Mouse (Mus musculus) olfactory bulb, adult 2 months (tissue): ENCODE results near the gene Gm20431. TPM values are rescaled to one million over a fixed set of nuclear protein-coding genes. Genes with fewer than 3 reads are reported as not detected.

Experiments
- H3K27ac ChIP-seq: fragments of 200-500 bp; 2 replicates; pipeline ENCODE4 v1.5.1; 2012; ENCODE audit warnings: low read depth, low read length; ENCODE audit not compliant: insufficient read depth
- H3K4me1 ChIP-seq: fragments of 200-500 bp; 2 replicates; pipeline ENCODE4 v1.6.1; 2012; ENCODE audit warnings: low read length; ENCODE audit not compliant: control insufficient read depth, insufficient read depth
- H3K4me3 ChIP-seq: fragments of 200-500 bp; 2 replicates; pipeline ENCODE4 v1.5.1; 2012; ENCODE audit warnings: mild to moderate bottlenecking, low read depth, low read length, moderate library complexity; ENCODE audit not compliant: insufficient read depth
- CTCF ChIP-seq: fragments of 200-500 bp; IDR thresholded peaks from 2 replicates; pipeline ENCODE4 v1.5.1; 2012; ENCODE audit warnings: low read depth, mild to moderate bottlenecking, low read length, moderate library complexity; ENCODE audit not compliant: insufficient read depth
- POLR2A ChIP-seq: fragments of 200-500 bp; IDR thresholded peaks from 2 replicates; pipeline ENCODE4 v1.6.1; 2012; ENCODE audit warnings: mild to moderate bottlenecking, low read depth, low read length, moderate library complexity; ENCODE audit not compliant: insufficient read depth
- WGBS: fragments of 180-500 bp; shearing (Covaris S2); methylation state at CpG from one replicate; pipeline ENCODE4 v1.1.7; 2018; 5-methylcytosine and 5-hydroxymethylcytosine counted together
- polyA plus RNA-seq: library from polyadenylated mRNA; stranded (reverse); fragments of >200 nt; gene quantifications from 2 replicates; pipeline ENCODE4 v1.2.4, GENCODE M21; 2012; ENCODE audit warnings: low replicate concordance; ENCODE audit not compliant: missing spikeins, insufficient read depth, insufficient read length

Gm20431 gene
- polyA plus RNA-seq, 1 experiment, result not detected

DNA sequence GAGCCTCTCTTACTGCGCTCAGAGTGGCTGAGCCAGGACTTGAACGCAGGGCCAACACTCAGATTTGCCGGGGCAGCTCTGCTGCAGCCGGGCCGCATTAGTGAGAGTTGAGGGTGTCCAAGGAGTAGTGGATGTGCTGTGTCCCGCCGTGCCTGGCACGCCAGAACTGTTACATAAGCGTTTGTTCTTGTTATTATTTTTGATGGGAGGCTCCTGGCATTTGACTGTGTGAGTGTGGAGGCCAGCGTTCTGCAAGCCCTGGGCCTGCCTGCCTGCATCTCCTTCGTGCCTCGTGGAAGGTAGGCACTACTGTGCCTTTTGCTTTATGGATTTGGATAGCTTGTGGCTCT lies 29.6 kb upstream of the Gm20431 start:
- Histone ChIP-seq H3K4me1 (peaks cover 31% of the 10 kb centered on the region), H3K27ac (no peak overlapping the region), H3K4me3 (peak overlapping the region; percentile 12; the same call in 1 of the 2 replicates)
- TF ChIP-seq CTCF (no peak), POLR2A (no peak)
- WGBS, result 82% methylated on average over 12 of the region's 12 CpGs

DNA sequence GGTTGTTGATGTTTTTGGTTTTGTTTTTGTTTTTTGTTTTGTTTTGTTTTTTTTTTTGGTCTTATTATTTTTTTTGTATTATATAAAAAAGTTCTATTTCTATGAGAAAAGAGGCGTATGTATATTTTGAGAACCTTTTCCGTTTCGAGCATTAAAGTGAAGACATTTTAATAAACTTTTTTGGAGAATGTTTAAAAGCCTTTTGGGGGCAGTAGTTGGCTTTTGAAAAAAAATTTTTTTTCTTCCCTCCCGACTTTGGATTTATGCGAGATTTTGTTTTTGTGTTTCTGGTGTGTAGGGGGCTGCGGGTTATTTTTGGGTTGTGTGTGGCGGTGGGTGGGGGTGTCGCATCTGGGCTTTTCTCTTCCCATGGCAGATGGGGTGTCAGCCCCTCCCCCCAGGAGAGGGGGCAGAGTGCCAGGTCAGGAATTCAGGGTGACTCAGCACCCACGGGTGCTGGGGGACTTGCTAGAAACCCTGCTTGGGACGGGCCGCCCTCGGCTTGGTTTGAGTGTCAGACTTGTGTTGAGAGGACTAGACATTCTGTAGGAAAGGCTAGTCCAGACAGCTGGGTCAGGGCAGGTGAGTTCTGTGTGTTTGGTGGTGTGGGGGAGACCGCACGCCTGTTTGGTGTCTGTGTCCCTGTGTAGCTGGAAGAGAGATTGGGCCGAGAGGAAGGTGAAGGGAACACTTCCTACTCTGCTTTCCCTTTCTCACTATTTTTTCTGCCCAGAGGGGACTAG lies 29.1 kb upstream of the Gm20431 start:
- WGBS, result 47% methylated on average over 15 of the region's 15 CpGs
- Histone ChIP-seq H3K27ac (no peak overlapping the region), H3K4me1 (peaks cover 31% of the 10 kb centered on the region), H3K4me3 (peak overlapping the region; percentile 68; the same call in 1 of the 2 replicates)
- no peak for TF ChIP-seq POLR2A
- no peak for TF ChIP-seq CTCF

DNA sequence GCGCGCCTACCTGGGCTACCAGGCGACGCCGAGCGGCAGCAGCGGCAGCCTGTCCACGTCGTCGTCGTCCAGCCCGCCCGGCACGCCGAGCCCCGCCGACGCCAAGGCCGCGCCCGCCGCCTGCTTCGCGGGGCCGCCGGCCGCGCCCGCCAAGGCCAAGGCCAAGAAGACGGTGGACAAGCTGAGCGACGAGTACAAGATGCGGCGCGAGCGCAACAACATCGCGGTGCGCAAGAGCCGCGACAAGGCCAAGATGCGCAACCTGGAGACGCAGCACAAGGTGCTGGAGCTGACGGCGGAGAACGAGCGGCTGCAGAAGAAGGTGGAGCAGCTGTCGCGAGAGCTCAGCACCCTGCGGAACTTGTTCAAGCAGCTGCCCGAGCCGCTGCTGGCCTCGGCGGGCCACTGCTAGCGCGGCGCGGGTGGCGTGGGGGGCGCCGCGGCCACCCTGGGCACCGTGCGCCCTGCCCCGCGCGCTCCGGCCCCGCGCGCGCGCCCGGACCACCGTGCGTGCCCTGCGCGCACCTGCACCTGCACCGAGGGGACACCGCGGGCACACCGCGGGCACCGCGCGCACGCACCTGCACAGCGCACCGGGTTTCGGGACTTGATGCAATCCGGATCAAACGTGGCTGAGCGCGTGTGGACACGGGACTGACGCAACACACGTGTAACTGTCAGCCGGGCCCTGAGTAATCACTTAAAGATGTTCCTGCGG lies 28.4 kb upstream of the Gm20431 start, which contains the start of gene Tmem189:
Gene Tmem189 (minus strand): TSS at position 322 of the 718 bp plus-strand sequence.
- 1% methylated on average over 97 of the region's 99 CpGs for WGBS
- H3K27ac ChIP-seq, result no peak within 1 kb of the TSS
- TF ChIP-seq CTCF, result no peak
- TF ChIP-seq POLR2A, result no peak
- peak within 1 kb of the TSS; percentile 68 for H3K4me3 ChIP-seq
- H3K4me1 ChIP-seq, result peaks cover 31% of the 10 kb centered on the region

DNA sequence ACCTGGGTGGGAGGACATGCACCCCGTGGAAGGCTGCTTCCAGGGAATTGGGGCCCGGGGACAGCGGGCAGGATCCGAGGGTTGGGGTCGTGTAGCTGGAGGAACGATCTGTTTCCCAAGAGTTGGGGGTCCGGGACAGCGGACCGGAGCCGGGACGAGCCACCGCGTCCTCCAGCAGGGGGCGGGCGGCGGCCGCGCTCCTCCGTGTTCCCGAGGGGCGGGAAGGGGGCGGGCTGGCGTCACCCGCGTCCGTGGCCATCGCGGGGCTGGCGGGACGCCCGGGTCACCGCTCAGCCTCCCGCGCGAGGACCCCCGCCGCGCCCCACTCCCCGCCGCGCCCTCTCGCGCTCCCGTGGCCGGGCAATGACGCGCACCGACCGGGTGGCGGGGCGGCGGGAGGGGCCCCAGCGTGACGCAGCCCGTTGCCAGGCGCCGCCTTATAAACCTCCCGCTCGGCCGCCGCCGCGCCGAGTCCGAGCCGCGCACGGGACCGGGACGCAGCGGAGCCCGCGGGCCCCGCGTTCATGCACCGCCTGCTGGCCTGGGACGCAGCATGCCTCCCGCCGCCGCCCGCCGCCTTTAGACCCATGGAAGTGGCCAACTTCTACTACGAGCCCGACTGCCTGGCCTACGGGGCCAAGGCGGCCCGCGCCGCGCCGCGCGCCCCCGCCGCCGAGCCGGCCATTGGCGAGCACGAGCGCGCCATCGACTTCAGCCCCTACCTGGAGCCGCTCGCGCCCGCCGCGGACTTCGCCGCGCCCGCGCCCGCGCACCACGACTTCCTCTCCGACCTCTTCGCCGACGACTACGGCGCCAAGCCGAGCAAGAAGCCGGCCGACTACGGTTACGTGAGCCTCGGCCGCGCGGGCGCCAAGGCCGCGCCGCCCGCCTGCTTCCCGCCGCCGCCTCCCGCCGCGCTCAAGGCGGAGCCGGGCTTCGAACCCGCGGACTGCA lies 27.5 kb upstream of the Gm20431 start, which contains the start of gene Cebpb:
Gene Cebpb (plus strand): TSS at position 418 of the 954 bp plus-strand sequence.
- peak within 1 kb of the TSS; percentile 68 for H3K4me3 ChIP-seq
- no peak within 1 kb of the TSS for H3K27ac ChIP-seq
- WGBS, result 1% methylated on average over 144 of the region's 147 CpGs

DNA sequence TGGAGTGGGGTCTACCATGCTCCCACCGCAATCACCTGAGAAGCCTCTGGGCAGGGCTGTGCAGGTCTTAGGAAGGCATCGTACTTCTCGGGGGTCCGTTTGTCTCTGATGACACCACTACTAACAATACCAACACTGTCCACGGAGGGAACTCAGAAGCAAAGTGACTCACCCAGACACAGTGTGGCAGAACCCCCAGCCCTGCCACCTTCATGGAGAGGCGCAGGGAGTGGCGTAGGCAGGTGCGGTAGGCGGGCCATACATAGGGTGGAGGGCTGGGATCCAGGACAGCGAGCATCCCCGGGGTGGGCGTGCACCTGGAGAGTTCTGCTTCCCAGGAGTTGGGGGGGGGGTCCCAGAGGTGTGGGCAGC lies 26.8 kb upstream of the Gm20431 start:
- Histone ChIP-seq H3K4me3 (peak overlapping the region; percentile 68), H3K27ac (no peak overlapping the region)
- 35% methylated on average over 12 of the region's 12 CpGs for WGBS

More for the DNA sequence above, 27.5 kb upstream of the Gm20431 start, which contains the start of gene Cebpb:
- TF ChIP-seq CTCF, result peak; percentile 74
- 0 out of 2 replicates have a peak, but pooled peaks have one; percentile 14 for TF ChIP-seq POLR2A
- H3K4me1 ChIP-seq, result peaks cover 31% of the 10 kb centered on the region

DNA sequence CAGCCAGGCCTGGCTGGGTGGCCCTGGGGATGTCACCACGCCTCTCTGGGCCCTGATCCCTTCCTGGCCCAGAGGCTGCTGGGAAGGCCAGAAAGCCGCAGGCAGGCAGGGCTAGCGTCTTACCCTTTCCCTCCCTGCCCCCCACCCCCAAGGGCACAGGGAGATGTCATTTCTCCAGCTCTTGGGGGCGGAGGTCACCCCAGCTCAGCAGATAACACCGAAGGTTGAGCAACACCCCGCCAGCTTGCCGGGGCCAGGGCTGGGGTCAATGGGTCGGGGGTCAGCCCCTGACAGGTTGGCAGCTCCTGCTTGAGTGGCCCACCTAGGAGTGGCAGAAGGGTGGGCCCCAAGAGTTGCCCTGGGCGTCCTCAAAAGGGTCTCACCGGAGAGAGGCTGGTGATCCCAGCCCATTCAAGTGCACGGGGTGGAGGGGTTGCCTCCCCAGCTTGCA lies 26.4 kb upstream of the Gm20431 start:
- Histone ChIP-seq H3K4me1 (peaks cover 31% of the 10 kb centered on the region), H3K27ac (no peak overlapping the region), H3K4me3 (no peak overlapping the region)
- TF ChIP-seq CTCF, result no peak
- no peak for TF ChIP-seq POLR2A
- 83% methylated on average over 11 of the region's 11 CpGs for WGBS

More for the DNA sequence above, 26.8 kb upstream of the Gm20431 start:
- TF ChIP-seq POLR2A, result no peak
- TF ChIP-seq CTCF, result no peak
- peaks cover 31% of the 10 kb centered on the region for H3K4me1 ChIP-seq

DNA sequence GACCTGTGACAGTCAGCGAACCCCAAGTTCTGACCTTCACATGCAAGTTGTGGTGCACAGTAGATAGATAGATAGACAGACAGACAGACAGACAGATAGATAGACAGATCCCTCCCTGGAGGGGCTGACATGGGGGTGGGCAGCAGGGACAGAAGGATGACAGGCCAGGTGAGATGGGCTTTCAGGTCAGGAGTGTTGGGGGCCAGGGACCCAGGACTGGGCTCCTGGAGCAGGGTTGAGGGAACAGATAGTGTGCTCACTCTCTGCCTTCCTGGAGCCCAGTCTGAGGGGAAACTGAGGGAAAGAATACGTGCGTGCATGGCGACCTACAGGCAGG lies 25.9 kb upstream of the Gm20431 start:
- TF ChIP-seq POLR2A (no peak), CTCF (no peak)
- H3K4me1 ChIP-seq, result peaks cover 29% of the 10 kb centered on the region
- no peak overlapping the region for H3K4me3 ChIP-seq
- no peak overlapping the region for H3K27ac ChIP-seq
- 98% methylated on average over 4 of the region's 4 CpGs for WGBS
